Mouse (Mus musculus): Measurements from ENCODE around the gene Mdm4. TPM values are rescaled to one million over a fixed set of nuclear protein-coding genes. Genes with fewer than 3 reads are reported as not detected.
"Not testable (repeated sequence)": the region's sequence is repeated elsewhere in the genome, so short reads cannot be mapped to it uniquely, and the experiment has no call there.

The Mdm4 gene
- total RNA-seq, 2 experiments from 2014 or later, result 42.8 to 52.4 TPM

DNA sequence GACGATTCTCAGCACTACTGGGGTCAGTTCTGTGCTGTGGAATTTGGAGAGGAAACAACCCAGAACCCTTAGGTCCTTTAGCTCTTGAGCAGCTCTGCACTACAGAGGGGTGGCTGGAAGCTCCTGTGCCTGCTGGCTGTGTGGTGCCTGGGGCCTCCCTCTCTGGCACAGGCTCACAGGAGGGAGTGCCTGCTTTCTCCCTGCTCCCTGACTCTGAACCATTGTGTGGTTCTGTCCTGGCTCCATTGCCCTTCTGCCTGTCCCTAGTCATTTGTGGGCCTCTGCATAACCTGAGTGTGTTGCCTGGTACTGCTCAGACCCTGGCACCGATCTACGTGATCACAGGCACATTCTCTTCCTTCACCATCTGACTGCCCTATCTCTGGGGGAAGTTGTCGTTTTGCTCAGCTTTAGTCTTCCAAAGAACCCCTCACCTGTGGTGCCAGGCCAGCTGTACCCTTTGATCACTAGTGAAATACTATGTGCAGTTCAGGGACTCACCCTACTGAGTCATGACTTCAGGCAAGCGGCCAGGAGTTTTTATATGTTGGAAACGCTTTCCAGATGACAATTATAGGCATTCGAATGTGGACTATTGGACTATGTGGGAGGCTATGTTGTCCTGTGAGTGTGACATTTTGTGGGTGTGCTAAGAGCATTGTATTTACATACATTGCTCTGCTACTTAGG, 27.1 kb upstream of the Mdm4 start:
- intact Hi-C loops (cut with DNase I), result no loop called here
- no peak for DNase-seq

- no peak for DNase-seq
- intact Hi-C loops (cut with DNase I), result no loop called here
Observed at GRCm38 (mm10) chr1:133054326-133054725, 24.0 kb upstream of the Mdm4 start.

GRCm38 (mm10) chr1:133053034-133053433, 22.7 kb upstream of the Mdm4 start:
- intact Hi-C loops (cut with DNase I), result no loop called here

GRCm38 (mm10) chr1:133051829-133052228, 21.5 kb upstream of the Mdm4 start:
- intact Hi-C loops (cut with DNase I), result no loop called here
- no peak for DNase-seq

More at GRCm38 (mm10) chr1:133053034-133053433, 22.7 kb upstream of the Mdm4 start:
- DNase-seq, result no peak

DNA sequence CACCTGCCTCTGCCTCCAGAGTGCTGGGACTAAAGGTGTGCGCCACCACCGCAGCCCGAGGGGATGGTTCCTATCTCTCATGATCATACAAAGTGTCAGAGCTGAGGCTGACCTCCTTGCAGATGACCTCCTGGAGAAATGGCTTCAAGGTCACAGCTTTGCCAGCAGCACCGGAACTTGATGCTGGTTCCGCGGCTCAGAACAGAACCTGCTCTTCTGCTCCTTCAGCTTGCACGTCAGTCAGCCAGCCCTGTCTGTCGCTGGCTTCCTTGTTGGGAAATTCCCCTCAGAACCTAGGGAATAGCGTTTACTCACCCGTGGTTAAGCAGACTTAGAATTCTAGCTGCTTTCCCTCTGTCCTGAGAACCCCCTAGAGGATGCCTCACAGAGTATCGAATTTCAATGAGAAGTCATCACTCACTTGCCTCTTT, 19.7 kb upstream of the Mdm4 start:
- intact Hi-C loops (cut with DNase I), result no loop called here
- DNase-seq, result no peak

GRCm38 (mm10) chr1:133048690-133049089, 18.3 kb upstream of the Mdm4 start:
- DNase-seq, result no peak
- intact Hi-C loops (cut with DNase I), result loop anchor here (10.0 kb wide), 2 partner anchors 256 to 446 kb away; partner anchors contain the start of gene Golt1a

DNA sequence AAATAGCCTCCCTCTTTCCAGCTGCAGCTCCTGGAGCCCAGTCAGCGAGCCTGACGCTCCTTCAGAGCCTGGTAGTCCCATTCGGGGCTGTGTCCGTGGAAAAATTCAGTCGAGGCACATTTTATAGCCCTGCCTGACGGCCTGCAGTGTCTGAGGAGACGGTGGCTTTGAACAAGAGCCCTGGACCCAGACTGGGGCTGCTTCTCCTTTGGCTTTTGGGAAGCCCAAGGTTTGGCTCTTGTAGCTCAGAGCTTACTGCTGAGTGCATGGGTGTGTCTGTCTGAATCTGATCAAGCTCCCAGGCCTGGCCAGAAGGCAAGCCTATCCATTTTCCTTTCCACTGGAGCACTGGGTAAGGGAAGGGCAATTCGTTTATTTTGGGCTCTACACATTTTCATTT, 17.2 kb upstream of the Mdm4 start:
- no peak for DNase-seq
- intact Hi-C loops (cut with DNase I), result loop anchor here (2.0 to 10.0 kb wide), 3 partner anchors 21 to 447 kb away; partner anchors contain the start of gene Golt1a

GRCm38 (mm10) chr1:133046441-133046931, 16.1 kb upstream of the Mdm4 start:
- intact Hi-C loops (cut with DNase I), result loop anchor here (2.0 to 10.0 kb wide), 3 partner anchors 22 to 448 kb away; partner anchors contain the start of gene Golt1a
- peak; percentile 50 to 56 for DNase-seq

- intact Hi-C loops (cut with DNase I), result loop anchor here (2.0 to 10.0 kb wide), 3 partner anchors 23 to 449 kb away; partner anchors contain the start of gene Golt1a
- DNase-seq, result peak; percentile 86 to 87
Observed at GRCm38 (mm10) chr1:133045861-133046440, 15.6 kb upstream of the Mdm4 start.

- intact Hi-C loops (cut with DNase I), result loop anchor here (10.0 kb wide), 2 partner anchors 260 to 450 kb away; partner anchors contain the start of gene Golt1a
- DNase-seq, result no peak
Observed at GRCm38 (mm10) chr1:133045011-133045860, 14.9 kb upstream of the Mdm4 start, which contains the start of gene Pik3c2b. Gene Pik3c2b (plus strand): TSS chr1:133045667.

DNA sequence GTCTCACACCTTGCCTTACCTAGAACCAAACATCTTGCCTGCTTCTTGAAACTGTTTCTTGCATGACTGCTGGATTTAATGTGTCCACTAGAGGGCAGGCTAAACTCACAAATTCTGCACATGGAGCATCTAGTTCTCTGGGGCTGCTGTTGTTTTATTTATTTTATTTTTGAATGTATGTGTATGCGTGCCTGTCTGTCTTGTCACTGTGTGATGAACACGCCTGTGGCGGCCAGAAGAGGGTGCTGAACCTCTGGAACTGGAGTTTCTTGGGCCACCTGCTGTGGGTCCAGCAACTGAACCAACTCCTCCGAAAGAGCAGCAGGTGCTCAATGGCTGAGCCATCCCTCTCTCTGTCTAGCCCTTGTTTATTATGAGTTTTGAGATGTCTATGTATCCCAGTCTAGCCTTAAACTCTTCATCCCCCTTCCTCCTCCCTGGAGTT, 9.2 kb upstream of the Mdm4 start:
- DNase-seq, result peak; percentile 49 to 69

GRCm38 (mm10) chr1:133034682-133035081, 4.3 kb upstream of the Mdm4 start:
- DNase-seq; intact Hi-C loops (cut with DNase I): not testable (repeated sequence)

More for the DNA sequence above, 9.2 kb upstream of the Mdm4 start:
- intact Hi-C loops (cut with DNase I), result loop anchor here (1.0 to 2.0 kb wide), 2 partner anchors 48 to 61 kb away; no protein-coding TSS in a partner anchor

DNA sequence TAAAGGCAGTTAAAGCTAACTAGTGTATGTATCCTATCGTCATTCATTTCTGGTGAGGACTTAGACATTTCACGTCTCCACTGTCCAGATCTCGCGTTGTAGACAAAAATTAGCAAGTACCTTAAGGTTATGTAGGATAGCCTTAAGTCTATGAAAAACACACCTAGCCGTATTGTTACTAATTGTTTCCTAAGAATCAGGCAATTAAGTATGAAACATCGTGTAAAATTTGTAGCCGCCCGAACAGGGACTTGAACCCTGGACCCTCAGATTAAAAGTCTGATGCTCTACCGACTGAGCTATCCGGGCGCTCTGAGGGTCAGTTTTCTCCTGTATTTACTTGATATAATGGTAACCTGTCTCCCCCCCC, 3.7 kb upstream of the Mdm4 start:
- DNase-seq, result peak; percentile 41 to 58
- intact Hi-C loops (cut with DNase I), result no loop called here

GRCm38 (mm10) chr1:133033316-133034090, 3.1 kb upstream of the Mdm4 start:
- intact Hi-C loops (cut with DNase I), result no loop called here
- DNase-seq, result peak; percentile 57 to 69

GRCm38 (mm10) chr1:133032981-133033315, 2.6 kb upstream of the Mdm4 start:
- DNase-seq, result no peak
- intact Hi-C loops (cut with DNase I), result no loop called here

DNA sequence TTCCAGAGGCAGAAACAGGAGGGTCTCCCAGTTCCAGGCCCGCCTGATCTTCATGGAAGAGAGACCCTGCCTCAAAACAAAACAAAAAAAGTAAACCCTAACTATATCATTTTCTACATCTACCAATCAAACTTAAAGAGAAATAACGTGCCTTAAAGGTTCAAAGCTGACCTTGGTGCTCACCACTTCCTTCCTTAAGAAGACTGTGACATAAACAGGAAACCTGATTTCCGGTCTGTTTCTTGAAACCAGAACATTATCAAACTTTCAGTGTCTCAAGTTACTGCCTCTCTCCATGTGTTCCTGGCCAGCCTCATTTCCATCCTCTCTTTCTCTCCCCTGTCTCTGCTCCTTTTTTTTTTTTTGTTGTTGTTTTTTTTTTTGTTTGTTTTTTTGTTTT, 617 bp downstream of the Mdm4 start:
- intact Hi-C loops (cut with DNase I), result no loop called here
- no peak for DNase-seq

DNA sequence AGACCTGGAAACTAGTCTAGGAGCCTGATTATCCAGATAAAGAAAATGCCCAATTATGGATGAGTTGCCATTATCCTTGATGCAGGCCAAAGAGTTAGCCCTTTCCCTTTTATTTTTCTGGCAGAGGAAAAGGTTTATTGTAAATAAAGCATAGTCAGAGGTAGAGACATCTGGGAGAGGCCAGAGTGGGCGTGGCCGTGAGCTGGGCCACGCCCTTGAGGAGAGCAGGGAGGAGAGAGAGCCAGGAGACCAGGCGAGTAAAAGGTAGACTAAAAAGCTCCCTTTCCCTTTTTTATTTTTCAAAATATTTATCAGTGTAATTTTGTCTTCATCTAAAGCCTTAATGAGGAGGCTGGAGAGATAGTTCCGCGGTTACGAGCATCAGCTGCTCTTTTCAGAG, 2.4 kb downstream of the Mdm4 start:
- intact Hi-C loops (cut with DNase I), result no loop called here
- DNase-seq, result no peak

DNA sequence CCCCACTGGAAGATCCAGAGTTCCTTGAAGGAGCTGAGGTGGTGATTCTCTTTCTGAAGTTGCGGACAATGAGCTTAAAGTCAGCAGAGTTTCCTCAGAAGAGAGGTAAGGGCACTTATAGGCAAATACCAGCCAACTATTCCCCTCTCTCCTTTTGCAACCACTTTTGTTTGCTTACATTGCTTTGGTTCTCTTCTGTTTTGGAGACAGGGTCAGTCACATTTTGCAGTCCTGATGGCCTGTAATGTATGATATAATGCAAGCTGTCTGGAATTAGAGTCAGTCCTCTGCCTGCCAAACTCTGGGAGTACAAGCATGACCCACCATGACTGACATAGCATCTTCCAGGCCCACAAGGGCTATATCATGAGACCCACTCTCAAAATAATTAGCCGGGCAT, 3.2 kb downstream of the Mdm4 start:
- no peak for DNase-seq
- intact Hi-C loops (cut with DNase I), result no loop called here

GRCm38 (mm10) chr1:133025796-133026190, 4.6 kb downstream of the Mdm4 start:
- intact Hi-C loops (cut with DNase I); DNase-seq: not testable (repeated sequence)

All from heart, postnatal 14 days (tissue).